Mouse (Mus musculus) cerebellum, postnatal 14 days (tissue): Measurements from ENCODE around the gene Fcrlb.
"Not testable (repeated sequence)": the region's sequence is repeated elsewhere in the genome, so short reads cannot be mapped to it uniquely, and the experiment has no call there.

Experiments
- DNase-seq, 2 experiments: peaks; one replicate each; pipeline ENCODE4 v3.0.0; 2021; ENCODE audit warnings: mixed read lengths in 2 of 2

Fcrlb gene

GRCm38 (mm10) chr1:170912891-170913615, at the start of gene Fcrlb:
TSS of gene Fcrlb (minus strand) at chr1:170912941.
- DNase-seq: no peak

- DNase-seq: no peak
Measured at GRCm38 (mm10) chr1:170962301-170962700, 49.6 kb upstream of the Fcrlb start.

GRCm38 (mm10) chr1:170961101-170961500, 48.4 kb upstream of the Fcrlb start:
- peak; percentile 56 to 59 for DNase-seq

GRCm38 (mm10) chr1:170959791-170960190, 47.0 kb upstream of the Fcrlb start:
- no peak for DNase-seq

GRCm38 (mm10) chr1:170958225-170958624, 45.5 kb upstream of the Fcrlb start:
- no peak for DNase-seq

- DNase-seq: no peak
Measured at GRCm38 (mm10) chr1:170953192-170953591, 40.5 kb upstream of the Fcrlb start.

GRCm38 (mm10) chr1:170950772-170951171, 38.0 kb upstream of the Fcrlb start:
- no peak for DNase-seq

- DNase-seq: not testable (repeated sequence)
Measured at GRCm38 (mm10) chr1:170944908-170945307, 32.2 kb upstream of the Fcrlb start.

GRCm38 (mm10) chr1:170944151-170944550, 31.4 kb upstream of the Fcrlb start:
- DNase-seq: not testable (repeated sequence)

GRCm38 (mm10) chr1:170939255-170939654, 26.5 kb upstream of the Fcrlb start:
- no peak for DNase-seq

- DNase-seq: no peak
Measured at GRCm38 (mm10) chr1:170934383-170934782, 21.6 kb upstream of the Fcrlb start.

- no peak for DNase-seq
Measured at GRCm38 (mm10) chr1:170933940-170934339, 21.2 kb upstream of the Fcrlb start.

GRCm38 (mm10) chr1:170933386-170933920, 20.7 kb upstream of the Fcrlb start:
- DNase-seq: no peak

GRCm38 (mm10) chr1:170932043-170932442, 19.3 kb upstream of the Fcrlb start:
- no peak for DNase-seq

GRCm38 (mm10) chr1:170929245-170929644, 16.5 kb upstream of the Fcrlb start:
- no peak for DNase-seq

- no peak for DNase-seq
Measured at GRCm38 (mm10) chr1:170928467-170928866, 15.7 kb upstream of the Fcrlb start.

GRCm38 (mm10) chr1:170927378-170927777, 14.6 kb upstream of the Fcrlb start, which contains the start of gene Fcrla:
TSS of gene Fcrla (minus strand) at chr1:170927583.
- DNase-seq: no peak

- no peak for DNase-seq
Measured at GRCm38 (mm10) chr1:170926941-170927340, 14.2 kb upstream of the Fcrlb start.

- no peak for DNase-seq
Measured at GRCm38 (mm10) chr1:170924485-170924884, 11.7 kb upstream of the Fcrlb start.

GRCm38 (mm10) chr1:170919308-170919707, 6.6 kb upstream of the Fcrlb start:
- DNase-seq: no peak

GRCm38 (mm10) chr1:170915657-170916056, 2.9 kb upstream of the Fcrlb start:
- no peak for DNase-seq

GRCm38 (mm10) chr1:170911907-170912660, 657 bp downstream of the Fcrlb start:
- no peak for DNase-seq

- DNase-seq: peak; percentile 22 to 32
Measured at GRCm38 (mm10) chr1:170908341-170908740, 4.4 kb downstream of the Fcrlb start.
